8 mouse cellular contexts compared by ENCODE assay signal in the genomic region with DNA sequence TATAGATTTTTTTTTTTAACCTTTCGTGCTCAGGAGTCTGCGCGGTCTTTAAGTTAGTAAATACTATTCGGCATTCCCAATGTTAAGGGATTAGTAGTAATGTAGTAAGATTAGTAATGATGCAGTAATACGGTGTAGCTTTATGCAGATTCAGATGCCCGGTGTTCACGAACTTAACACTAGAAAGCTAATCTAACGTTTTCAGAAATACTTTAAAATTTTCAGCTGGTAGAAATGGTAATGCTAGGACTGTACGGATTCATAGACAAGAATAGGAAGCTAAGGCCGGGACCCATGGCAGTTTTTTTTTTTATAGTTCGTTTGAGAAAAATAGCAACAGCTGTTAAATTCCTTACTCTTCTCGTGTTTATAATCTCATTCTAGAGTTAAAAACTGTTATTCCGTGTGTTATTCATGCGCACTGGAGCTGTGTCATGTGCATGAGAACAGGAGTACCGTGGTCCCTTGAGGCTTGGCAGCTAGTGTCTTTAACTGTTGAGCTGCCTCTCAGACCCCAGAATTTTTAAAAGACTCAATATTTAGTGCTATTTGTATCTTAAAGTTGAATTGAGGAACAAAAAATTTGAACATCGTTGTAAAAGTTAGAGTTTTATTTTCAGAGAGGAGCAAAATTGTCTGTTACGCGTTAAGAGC. TPM values are rescaled to one million over a fixed set of nuclear protein-coding genes. Genes with fewer than 3 reads are reported as not detected.
DNase-seq lines count a peak whose midpoint lies in the region; ATAC-seq lines count a peak whose summit lies in the region.

No protein-coding gene starts in this region.

- H3K4me1 ChIP-seq in kidney, embryonic 14.5 days (ENCODE audit: control insufficient read depth, insufficient read depth, low read length): peaks cover 15% of the 10 kb centered on the region
- H3K4me1 ChIP-seq in forebrain, embryonic 13.5 days: peaks cover 23% of the 10 kb centered on the region
- peaks cover 30% of the 10 kb centered on the region for H3K4me1 ChIP-seq in liver, embryonic 12.5 days
- peaks cover 9% of the 10 kb centered on the region for H3K4me1 ChIP-seq in stomach, embryonic 14.5 days (ENCODE audit: control insufficient read depth, insufficient read depth, low read length)

- peak overlapping the region; percentile 87 for H3K4me3 ChIP-seq in kidney, embryonic 14.5 days (ENCODE audit: low read length)
- H3K4me3 ChIP-seq in forebrain, embryonic 13.5 days: peak overlapping the region; percentile 85
- peak overlapping the region; percentile 97 for H3K4me3 ChIP-seq in liver, embryonic 12.5 days
- peak overlapping the region; percentile 87 for H3K4me3 ChIP-seq in stomach, embryonic 14.5 days (ENCODE audit: low read depth, low read length)

- 16% methylated on average over 18 of the region's 18 CpGs for whole genome bisulfite sequencing in kidney, embryonic 14.5 days
- WGBS in forebrain, embryonic 13.5 days: 19% methylated on average over 18 of the region's 18 CpGs
- 11% methylated on average over 18 of the region's 18 CpGs for WGBS in liver, embryonic 12.5 days (ENCODE audit: insufficient replicate concordance)
- 14% methylated on average over 18 of the region's 18 CpGs for WGBS in stomach, embryonic 14.5 days

- no peak for DNase-seq in kidney, postnatal 14 days
- DNase-seq in MEL-GATA-1-ER (ENCODE audit: extremely low read depth, low read depth): peak; percentile 6
- no peak for DNase-seq in cerebellum, postnatal 25 days
- no peak for DNase-seq in frontal cortex, postnatal 25 days (ENCODE audit: low spot score in 2 of 2)

- peak overlapping the region; percentile 95 for H3K9ac ChIP-seq in kidney, embryonic 14.5 days (ENCODE audit: low read depth, low read length)
- peak overlapping the region; percentile 90 for H3K9ac ChIP-seq in forebrain, embryonic 13.5 days
- peak overlapping the region; percentile 97 for H3K9ac ChIP-seq in liver, embryonic 12.5 days
- peak overlapping the region; percentile 83 for H3K9ac ChIP-seq in stomach, embryonic 14.5 days (replicated peaks; ENCODE audit: low read depth, low read length)

- no peaks in the 10 kb centered on the region for H3K27me3 ChIP-seq in kidney, embryonic 14.5 days (ENCODE audit: control insufficient read depth, insufficient read depth, low read length)
- no peaks in the 10 kb centered on the region for H3K27me3 ChIP-seq in forebrain, embryonic 13.5 days
- no peaks in the 10 kb centered on the region for H3K27me3 ChIP-seq in liver, embryonic 12.5 days (replicated peaks)
- no peaks in the 10 kb centered on the region for H3K27me3 ChIP-seq in stomach, embryonic 14.5 days (ENCODE audit: control insufficient read depth, insufficient read depth, low read length)

- H3K4me2 ChIP-seq in kidney, embryonic 14.5 days (replicated peaks; ENCODE audit: low read depth, low read length): peak overlapping the region; percentile 49
- peak overlapping the region; percentile 68 for H3K4me2 ChIP-seq in forebrain, embryonic 13.5 days
- peak overlapping the region; percentile 76 for H3K4me2 ChIP-seq in liver, embryonic 12.5 days
- H3K4me2 ChIP-seq in stomach, embryonic 14.5 days (replicated peaks; ENCODE audit: low read depth, low read length): peak overlapping the region; percentile 70

- H3K27ac ChIP-seq in kidney, embryonic 14.5 days (ENCODE audit: low read depth, low read length): no peak overlapping the region
- no peak overlapping the region for H3K27ac ChIP-seq in forebrain, embryonic 13.5 days
- H3K27ac ChIP-seq in liver, embryonic 12.5 days: peak overlapping the region; percentile 94
- H3K27ac ChIP-seq in stomach, embryonic 14.5 days (ENCODE audit: low read length): no peak overlapping the region

- no peaks in the 10 kb centered on the region for H3K36me3 ChIP-seq in kidney, embryonic 14.5 days (ENCODE audit: control insufficient read depth, insufficient read depth, low read length)
- 0 out of 2 replicates have a peak, but pooled peaks cover 5% of the 10 kb centered on the region for H3K36me3 ChIP-seq in forebrain, embryonic 13.5 days (ENCODE audit: poor library complexity, severe bottlenecking)
- H3K36me3 ChIP-seq in liver, embryonic 12.5 days: peaks cover 15% of the 10 kb centered on the region
- H3K36me3 ChIP-seq in stomach, embryonic 14.5 days (ENCODE audit: control insufficient read depth, insufficient read depth, low read length): no peaks in the 10 kb centered on the region; the same call in 1 of the 2 replicates

- ATAC-seq in kidney, embryonic 14.5 days (ENCODE audit: low FRiP score, low TSS enrichment): peak; percentile 9; the same call in 1 of the 2 replicates
- peak; percentile 27 for ATAC-seq in forebrain, embryonic 13.5 days
- peak; percentile 10; the same call in 1 of the 2 replicates for ATAC-seq in liver, embryonic 12.5 days
- ATAC-seq in stomach, embryonic 14.5 days (ENCODE audit: insufficient number of reproducible peaks, insufficient read depth, low FRiP score, low read depth): no peak

- H3K9me3 ChIP-seq in kidney, embryonic 14.5 days (ENCODE audit: control insufficient read depth, low read length): no peaks in the 10 kb centered on the region
- H3K9me3 ChIP-seq in forebrain, embryonic 13.5 days (replicated peaks): no peaks in the 10 kb centered on the region
- H3K9me3 ChIP-seq in liver, embryonic 12.5 days (replicated peaks): no peaks in the 10 kb centered on the region
- H3K9me3 ChIP-seq in stomach, embryonic 14.5 days (ENCODE audit: control insufficient read depth, low read depth, low read length): no peaks in the 10 kb centered on the region

RNA-seq across cellular contexts. Expression of a gene that starts 0.9 kb away (rescaled TPM):
- polyA plus RNA-seq in kidney, embryonic 14.5 days (2014; fragmentation: Nextera tagmentation; extraction: Ambion mirVana): 45.0 and 63.1 TPM in 2 replicates
- 63.2 and 64.9 TPM in 2 replicates for polyA plus RNA-seq in forebrain, embryonic 13.5 days (2015; fragmentation: Nextera tagmentation; extraction: Ambion mirVana)
- 29.1 and 30.2 TPM in 2 replicates for polyA plus RNA-seq in liver, embryonic 12.5 days (2016; fragmentation: Nextera tagmentation; extraction: Ambion mirVana)
- polyA plus RNA-seq in stomach, embryonic 14.5 days (2014; fragmentation: Nextera tagmentation; extraction: Ambion mirVana): 71.8 and 73.1 TPM in 2 replicates

RNA-seq across cellular contexts. Expression of a gene that starts 36.8 kb away (rescaled TPM):
- polyA plus RNA-seq in kidney, embryonic 14.5 days (2014; fragmentation: Nextera tagmentation; extraction: Ambion mirVana): 506 and 674 TPM in 2 replicates
- 636 and 684 TPM in 2 replicates for polyA plus RNA-seq in forebrain, embryonic 13.5 days (2015; fragmentation: Nextera tagmentation; extraction: Ambion mirVana)
- polyA plus RNA-seq in liver, embryonic 12.5 days (2016; fragmentation: Nextera tagmentation; extraction: Ambion mirVana): 226 and 234 TPM in 2 replicates
- polyA plus RNA-seq in stomach, embryonic 14.5 days (2014; fragmentation: Nextera tagmentation; extraction: Ambion mirVana): 355 and 374 TPM in 2 replicates

RNA-seq across cellular contexts. Expression of a gene that starts 38.4 kb away (rescaled TPM):
- polyA plus RNA-seq in kidney, embryonic 14.5 days (2014; fragmentation: Nextera tagmentation; extraction: Ambion mirVana): 12.8 and 15.3 TPM in 2 replicates
- 11.8 and 13.9 TPM in 2 replicates for polyA plus RNA-seq in forebrain, embryonic 13.5 days (2015; fragmentation: Nextera tagmentation; extraction: Ambion mirVana)
- polyA plus RNA-seq in liver, embryonic 12.5 days (2016; fragmentation: Nextera tagmentation; extraction: Ambion mirVana): 10.5 TPM in 2 replicates
- 9.3 and 13.5 TPM in 2 replicates for polyA plus RNA-seq in stomach, embryonic 14.5 days (2014; fragmentation: Nextera tagmentation; extraction: Ambion mirVana)
